Mouse (Mus musculus): ENCODE results near the gene Foxo1. TPM values are rescaled to one million over a fixed set of nuclear protein-coding genes. Genes with fewer than 3 reads are reported as not detected.

Foxo1 gene
- polyA plus RNA-seq, 1 experiment from 2014 or later, result 6.8 TPM

DNA sequence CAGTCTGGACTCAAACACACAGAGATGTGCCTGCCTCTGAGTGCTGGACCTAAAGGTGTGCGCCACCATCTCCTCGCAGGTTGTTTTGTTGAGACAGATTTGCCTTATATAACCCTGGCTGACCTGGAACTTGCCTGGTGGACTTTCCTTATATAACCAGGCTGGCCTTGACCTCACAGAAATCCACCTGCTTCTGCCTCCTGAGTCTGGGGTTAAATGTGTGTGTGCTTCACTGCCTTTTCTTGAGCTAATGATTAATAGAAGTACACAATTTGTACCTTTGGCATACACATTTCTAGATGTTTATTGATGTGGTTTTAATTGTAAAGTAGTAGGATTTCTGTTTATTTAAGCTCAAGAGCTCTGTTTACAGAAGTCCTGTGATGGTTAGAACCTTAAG, 22.7 kb downstream of the Foxo1 start:
- H3K4me2 ChIP-seq, result no peak overlapping the region
- H3K27ac ChIP-seq, result no peak overlapping the region
- H3K9ac ChIP-seq (replicated peaks), result no peak overlapping the region
- H3K27me3 ChIP-seq, result no peaks in the 10 kb centered on the region
- H3K4me3 ChIP-seq (replicated peaks), result no peak overlapping the region
- 92% methylated on average over 2 of the region's 2 CpGs for WGBS
- no peaks in the 10 kb centered on the region for H3K9me3 ChIP-seq
- H3K36me3 ChIP-seq, result no peaks in the 10 kb centered on the region
- no peak for ATAC-seq (ENCODE audit: insufficient number of reproducible peaks, insufficient read depth, low FRiP score, low TSS enrichment, low read depth)
- H3K4me1 ChIP-seq (replicated peaks), result peaks cover 14% of the 10 kb centered on the region; the same call in 1 of the 2 replicates

DNA sequence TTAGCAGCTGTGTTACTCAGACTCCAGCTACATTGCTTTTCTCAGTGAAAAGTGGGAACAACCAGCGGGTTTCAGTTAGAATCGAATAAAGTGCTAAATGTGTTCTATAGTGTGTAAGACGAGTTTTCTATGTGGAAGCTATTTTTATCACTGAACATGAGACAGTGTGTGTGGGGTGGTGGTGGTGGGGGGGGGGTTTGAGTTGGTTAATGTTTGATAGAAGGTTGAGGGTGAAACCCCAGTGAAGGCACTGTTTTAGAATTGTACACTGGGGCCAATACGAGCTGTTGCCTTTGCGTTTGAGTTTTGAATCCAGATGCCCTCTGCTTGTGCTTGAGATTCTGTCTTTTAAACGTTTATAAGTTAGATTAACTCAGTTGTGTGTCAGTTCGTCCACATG, 24.4 kb downstream of the Foxo1 start:
- Histone ChIP-seq H3K27ac (no peak overlapping the region), H3K4me1 (replicated peaks) (peaks cover 29% of the 10 kb centered on the region), H3K27me3 (no peaks in the 10 kb centered on the region), H3K9me3 (no peaks in the 10 kb centered on the region), H3K9ac (replicated peaks) (no peak overlapping the region), H3K36me3 (no peaks in the 10 kb centered on the region), H3K4me2 (no peak overlapping the region), H3K4me3 (replicated peaks) (no peak overlapping the region)
- ATAC-seq (ENCODE audit: insufficient number of reproducible peaks, insufficient read depth, low FRiP score, low TSS enrichment, low read depth), result no peak
- 83% methylated on average over 7 of the region's 7 CpGs for WGBS

DNA sequence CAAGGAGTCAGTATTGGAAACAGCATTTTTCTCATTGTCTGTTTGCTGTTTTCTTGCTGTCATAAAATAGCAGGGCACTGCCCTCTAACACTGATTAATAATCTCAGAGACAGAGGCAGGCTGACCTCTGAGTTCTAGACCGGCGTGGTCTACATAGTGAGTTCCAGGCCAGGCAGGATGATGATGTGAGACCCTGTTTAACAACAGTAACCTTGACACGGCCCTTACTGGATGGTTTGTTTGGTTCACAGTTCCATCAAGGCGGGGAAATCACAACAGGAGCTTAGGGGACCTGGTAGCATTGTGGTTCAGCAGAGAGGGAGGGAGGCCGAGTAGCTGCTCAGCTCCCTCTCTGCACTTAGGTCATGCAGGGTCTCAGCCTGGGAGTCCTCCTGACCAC, 25.8 kb downstream of the Foxo1 start:
- Histone ChIP-seq H3K9ac (replicated peaks) (no peak overlapping the region), H3K4me2 (no peak overlapping the region), H3K4me1 (replicated peaks) (peaks cover 38% of the 10 kb centered on the region), H3K4me3 (replicated peaks) (no peak overlapping the region), H3K27me3 (no peaks in the 10 kb centered on the region), H3K9me3 (no peaks in the 10 kb centered on the region), H3K36me3 (no peaks in the 10 kb centered on the region), H3K27ac (no peak overlapping the region)
- WGBS, result 59% methylated on average over 5 of the region's 5 CpGs
- ATAC-seq (ENCODE audit: insufficient number of reproducible peaks, insufficient read depth, low FRiP score, low TSS enrichment, low read depth), result no peak

DNA sequence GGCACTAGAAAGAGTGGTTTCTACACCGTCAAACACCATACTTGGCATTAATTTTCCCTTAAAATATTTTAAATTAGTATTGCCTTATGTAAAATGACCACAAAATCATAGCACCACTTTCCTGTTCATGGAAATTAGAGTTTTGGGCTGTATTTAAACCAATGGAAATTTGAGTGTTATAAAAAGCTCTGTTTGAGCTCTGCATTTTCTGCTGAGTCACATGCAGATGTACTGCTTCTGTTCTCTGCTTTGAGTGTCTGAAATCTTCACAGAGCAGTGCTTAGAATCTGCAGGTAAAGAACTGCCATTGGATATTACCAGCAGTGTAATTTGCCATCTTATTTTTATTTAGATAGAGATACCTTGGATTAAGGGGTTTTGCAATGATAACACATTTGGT, 27.6 kb downstream of the Foxo1 start:
- Histone ChIP-seq H3K4me1 (replicated peaks) (peaks cover 55% of the 10 kb centered on the region), H3K27me3 (no peaks in the 10 kb centered on the region), H3K4me3 (replicated peaks) (no peak overlapping the region), H3K4me2 (no peak overlapping the region), H3K27ac (no peak overlapping the region), H3K36me3 (no peaks in the 10 kb centered on the region), H3K9ac (replicated peaks) (no peak overlapping the region), H3K9me3 (no peaks in the 10 kb centered on the region)
- no peak for ATAC-seq (ENCODE audit: insufficient number of reproducible peaks, insufficient read depth, low FRiP score, low TSS enrichment, low read depth)
- 60% methylated on average over 1 of the region's 1 CpGs for WGBS

DNA sequence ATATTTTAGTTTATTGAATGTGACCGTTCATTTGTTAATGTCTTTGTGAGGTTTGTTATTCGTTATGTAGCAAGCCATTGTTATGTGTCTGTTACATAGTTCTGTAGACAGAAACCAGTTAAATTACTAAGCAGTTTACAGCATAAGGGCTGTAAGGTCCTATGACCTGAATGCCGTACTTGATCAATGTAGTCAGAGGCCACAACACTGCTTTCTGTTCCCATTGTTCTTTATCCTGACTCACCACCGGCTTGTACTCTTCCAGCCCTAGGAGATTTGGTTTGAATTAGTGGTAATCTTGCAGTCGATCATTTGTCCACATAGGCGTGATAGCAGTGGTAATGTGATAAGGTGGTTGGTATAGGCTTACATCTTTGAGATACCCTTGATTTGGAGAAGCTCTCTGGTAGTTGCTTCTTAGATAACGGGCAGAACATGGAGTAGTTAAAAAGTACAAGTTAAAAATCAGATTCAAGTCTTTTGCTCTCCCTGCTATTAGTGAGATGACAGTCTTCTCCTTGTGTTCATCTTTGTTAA, 28.2 kb downstream of the Foxo1 start:
- ATAC-seq (ENCODE audit: insufficient number of reproducible peaks, insufficient read depth, low FRiP score, low TSS enrichment, low read depth), result no peak
- Histone ChIP-seq H3K9ac (replicated peaks) (no peak overlapping the region), H3K4me3 (replicated peaks) (no peak overlapping the region), H3K4me1 (replicated peaks) (peaks cover 60% of the 10 kb centered on the region), H3K36me3 (no peaks in the 10 kb centered on the region), H3K27me3 (no peaks in the 10 kb centered on the region), H3K9me3 (no peaks in the 10 kb centered on the region), H3K4me2 (no peak overlapping the region), H3K27ac (peak overlapping the region; percentile 36)
- 64% methylated on average over 7 of the region's 7 CpGs for WGBS

DNA sequence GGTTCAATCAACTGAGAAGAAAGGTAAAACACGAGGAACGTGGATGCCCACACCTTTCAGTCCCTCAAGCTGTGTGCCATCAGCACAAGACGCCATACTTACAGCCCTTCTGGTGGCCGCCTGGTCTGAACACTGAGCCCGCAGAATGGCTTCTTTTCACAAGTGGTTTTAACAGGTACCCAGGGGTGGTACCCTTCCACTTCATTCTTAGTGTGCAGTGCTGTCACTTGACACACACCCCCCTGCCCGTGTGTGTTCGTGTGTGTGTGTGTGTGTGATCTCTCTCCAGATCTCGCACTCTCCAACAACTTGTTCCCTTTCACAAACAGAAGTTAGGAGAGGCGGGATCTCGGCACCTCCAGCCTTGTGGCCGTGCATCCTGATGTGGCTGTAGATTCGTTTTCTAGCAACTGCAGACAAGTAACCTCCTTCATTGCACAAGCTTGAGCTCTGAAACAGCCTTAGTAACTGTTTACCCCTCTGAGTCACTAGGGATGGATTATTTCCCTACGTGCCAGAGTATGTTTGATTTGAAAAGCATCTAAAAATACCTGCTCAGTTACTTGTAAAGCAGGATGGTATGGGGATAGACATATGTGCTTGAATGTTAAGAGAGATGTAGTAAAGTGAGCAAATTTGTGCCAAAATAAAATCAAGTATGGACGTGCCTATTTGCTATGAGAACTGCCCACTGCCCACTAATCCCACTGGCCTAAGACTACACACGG, 29.3 kb downstream of the Foxo1 start:
- Histone ChIP-seq H3K4me3 (replicated peaks) (no peak overlapping the region), H3K9me3 (no peaks in the 10 kb centered on the region), H3K27ac (peak overlapping the region; percentile 36), H3K36me3 (no peaks in the 10 kb centered on the region), H3K9ac (replicated peaks) (no peak overlapping the region), H3K4me1 (replicated peaks) (peaks cover 58% of the 10 kb centered on the region), H3K27me3 (no peaks in the 10 kb centered on the region), H3K4me2 (0 out of 2 replicates have a peak overlapping the region, but pooled peaks have one; percentile 1)
- ATAC-seq (ENCODE audit: insufficient number of reproducible peaks, insufficient read depth, low FRiP score, low TSS enrichment, low read depth), result no peak
- WGBS, result 49% methylated on average over 15 of the region's 15 CpGs

DNA sequence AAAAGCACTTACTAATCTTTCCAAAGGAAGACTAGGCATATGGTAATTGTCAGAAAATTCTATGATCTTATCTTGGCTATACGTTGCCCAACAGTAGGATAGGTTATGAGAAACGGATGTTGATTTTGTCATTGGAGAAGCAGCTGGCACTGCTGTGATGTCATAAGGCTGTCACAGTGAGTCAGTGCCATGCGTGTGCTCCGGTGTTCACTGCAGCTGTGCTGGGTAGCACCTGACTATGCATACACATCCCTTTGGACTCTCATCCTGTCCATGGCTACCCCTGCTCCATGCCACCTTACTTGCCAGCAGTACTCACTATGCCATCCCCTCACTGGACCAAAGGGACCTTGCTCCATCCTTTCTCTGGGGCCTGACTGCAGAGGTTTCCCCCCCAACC, 30.5 kb downstream of the Foxo1 start:
- Histone ChIP-seq H3K9me3 (no peaks in the 10 kb centered on the region), H3K27ac (no peak overlapping the region), H3K4me1 (replicated peaks) (peaks cover 45% of the 10 kb centered on the region), H3K36me3 (no peaks in the 10 kb centered on the region), H3K4me3 (replicated peaks) (no peak overlapping the region), H3K4me2 (no peak overlapping the region), H3K27me3 (no peaks in the 10 kb centered on the region), H3K9ac (replicated peaks) (no peak overlapping the region)
- ATAC-seq (ENCODE audit: insufficient number of reproducible peaks, insufficient read depth, low FRiP score, low TSS enrichment, low read depth), result no peak
- WGBS, result 90% methylated on average over 4 of the region's 4 CpGs

DNA sequence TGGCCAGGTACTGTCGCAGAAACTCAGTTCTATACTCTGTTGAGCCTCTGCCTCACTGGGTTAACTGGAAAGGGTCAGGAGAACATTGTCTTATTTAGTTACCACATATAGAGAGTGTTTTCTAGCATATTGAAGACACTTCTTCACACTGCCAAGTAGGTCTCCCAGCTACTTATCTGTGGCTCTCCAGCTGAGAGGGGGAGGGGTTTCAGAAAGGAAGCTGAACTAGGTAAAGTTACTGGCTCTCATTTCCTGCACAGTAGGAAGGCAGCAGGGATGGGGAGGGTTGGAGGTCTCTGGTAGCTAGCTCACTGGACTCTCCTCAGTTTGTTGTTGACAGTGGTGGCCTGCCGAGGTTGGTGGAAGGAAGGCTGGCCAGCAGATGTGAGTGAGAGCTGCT, 31.2 kb downstream of the Foxo1 start:
- H3K27ac ChIP-seq, result no peak overlapping the region
- 42% methylated on average over 2 of the region's 2 CpGs for WGBS

DNA sequence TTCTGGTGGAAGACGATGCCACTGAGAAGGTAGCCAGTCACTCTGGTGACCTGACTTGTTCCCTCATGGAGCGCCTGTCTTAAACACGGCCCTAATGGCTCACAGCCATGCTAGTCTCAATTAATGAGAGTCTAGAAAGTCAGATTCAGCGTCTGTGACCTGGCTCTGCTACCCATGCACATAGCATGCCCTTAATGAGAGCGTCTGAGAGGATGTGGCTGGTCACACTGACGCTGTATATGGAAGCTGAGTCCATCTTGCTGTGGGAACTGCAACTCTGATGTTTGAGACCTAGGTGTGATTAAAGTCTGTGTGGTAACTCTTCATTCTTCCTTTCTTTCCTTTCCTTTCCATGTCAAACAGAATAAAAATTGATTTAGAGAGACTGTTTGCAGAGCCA, 32.4 kb downstream of the Foxo1 start:
- no peak overlapping the region for H3K4me3 ChIP-seq (replicated peaks)
- H3K27ac ChIP-seq, result no peak overlapping the region
- peaks cover 45% of the 10 kb centered on the region for H3K4me1 ChIP-seq (replicated peaks)
- no peak for ATAC-seq (ENCODE audit: insufficient number of reproducible peaks, insufficient read depth, low FRiP score, low TSS enrichment, low read depth)
- H3K9me3 ChIP-seq, result no peaks in the 10 kb centered on the region
- WGBS, result 39% methylated on average over 6 of the region's 6 CpGs
- no peaks in the 10 kb centered on the region for H3K27me3 ChIP-seq
- no peaks in the 10 kb centered on the region for H3K36me3 ChIP-seq
- H3K9ac ChIP-seq (replicated peaks), result no peak overlapping the region
- no peak overlapping the region for H3K4me2 ChIP-seq

More for the DNA sequence above, 31.2 kb downstream of the Foxo1 start:
- Histone ChIP-seq H3K36me3 (no peaks in the 10 kb centered on the region), H3K27me3 (no peaks in the 10 kb centered on the region), H3K9ac (replicated peaks) (no peak overlapping the region), H3K4me2 (no peak overlapping the region), H3K9me3 (no peaks in the 10 kb centered on the region), H3K4me1 (replicated peaks) (peaks cover 45% of the 10 kb centered on the region), H3K4me3 (replicated peaks) (no peak overlapping the region)
- no peak for ATAC-seq (ENCODE audit: insufficient number of reproducible peaks, insufficient read depth, low FRiP score, low TSS enrichment, low read depth)

DNA sequence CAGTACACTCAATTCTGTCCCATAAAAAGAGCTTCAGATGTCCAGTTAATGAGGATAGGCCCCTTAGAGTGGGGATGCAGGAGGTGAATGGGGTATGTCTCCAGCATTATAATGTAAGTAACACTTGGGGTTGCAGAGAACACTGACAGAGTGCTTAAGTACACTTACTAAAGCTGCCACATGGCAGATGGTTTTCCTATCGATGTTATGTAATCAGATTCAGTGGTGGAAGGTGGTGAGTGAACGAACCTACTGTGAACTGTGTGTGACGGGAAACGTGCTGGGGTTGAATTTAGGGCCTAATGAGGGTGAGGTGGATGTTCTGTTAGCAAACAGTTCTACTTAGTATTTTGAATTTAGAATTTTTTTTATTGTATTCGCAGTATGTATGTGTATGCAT, 35.2 kb downstream of the Foxo1 start:
- Histone ChIP-seq H3K4me2 (no peak overlapping the region), H3K27me3 (no peaks in the 10 kb centered on the region), H3K4me3 (replicated peaks) (no peak overlapping the region), H3K27ac (no peak overlapping the region), H3K4me1 (replicated peaks) (peaks cover 26% of the 10 kb centered on the region), H3K9ac (replicated peaks) (no peak overlapping the region), H3K36me3 (no peaks in the 10 kb centered on the region), H3K9me3 (no peaks in the 10 kb centered on the region)
- no peak for ATAC-seq (ENCODE audit: insufficient number of reproducible peaks, insufficient read depth, low FRiP score, low TSS enrichment, low read depth)
- 71% methylated on average over 5 of the region's 5 CpGs for WGBS

DNA sequence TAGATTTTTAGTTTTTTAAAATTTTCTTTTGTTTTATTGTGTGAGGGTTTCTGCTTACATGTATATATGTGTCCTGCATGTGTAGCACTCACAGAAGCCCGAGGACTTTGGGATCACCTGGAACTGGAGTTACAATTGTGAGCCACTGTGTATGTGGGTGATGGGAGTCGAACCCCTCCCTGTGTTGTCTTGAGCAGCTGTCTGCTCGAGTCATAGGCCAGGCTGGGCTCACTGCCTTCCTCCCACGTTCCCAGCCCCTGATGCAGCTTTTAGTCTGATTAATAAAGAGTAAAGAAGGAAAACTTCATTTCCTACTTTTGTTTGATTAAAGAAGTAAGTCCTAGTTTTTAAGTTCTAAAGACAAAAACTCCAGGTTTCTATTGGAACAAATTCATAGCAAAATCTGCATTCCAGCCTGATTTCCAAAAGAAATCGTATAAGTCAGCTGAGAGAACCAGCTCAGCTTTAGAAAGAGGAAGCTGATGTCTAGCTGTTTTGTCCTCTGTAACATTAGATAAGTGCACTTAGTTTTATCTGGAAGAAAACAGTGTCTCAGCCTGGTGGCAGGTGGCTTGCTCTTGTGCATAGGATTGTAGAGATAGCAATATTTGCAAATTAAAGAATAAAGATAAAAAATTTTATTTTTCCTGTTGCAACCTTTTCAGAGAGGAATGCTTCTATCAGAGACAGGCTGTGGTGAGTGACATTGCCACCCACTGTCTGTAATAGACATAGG, 40.6 kb downstream of the Foxo1 start:
- no peaks in the 10 kb centered on the region for H3K4me1 ChIP-seq (replicated peaks)
- no peak overlapping the region for H3K27ac ChIP-seq
- no peaks in the 10 kb centered on the region for H3K27me3 ChIP-seq
- no peak overlapping the region for H3K4me2 ChIP-seq
- no peaks in the 10 kb centered on the region for H3K9me3 ChIP-seq
- H3K4me3 ChIP-seq (replicated peaks), result no peak overlapping the region
- no peak overlapping the region for H3K9ac ChIP-seq (replicated peaks)
- no peak for ATAC-seq (ENCODE audit: insufficient number of reproducible peaks, insufficient read depth, low FRiP score, low TSS enrichment, low read depth)
- no peaks in the 10 kb centered on the region for H3K36me3 ChIP-seq
- WGBS, result 70% methylated on average over 5 of the region's 5 CpGs
